Mouse (Mus musculus): ENCODE data around the gene Olfr152.

- TF ChIP-seq HCFC1 (IDR thresholded peaks at IDR 0.05; ENCODE audit: borderline replicate concordance, insufficient read depth, low read length) (no peak), CHD2 (IDR thresholded peaks at IDR 0.05; ENCODE audit: low read depth, low read length) (no peak), ZC3H11A (IDR thresholded peaks at IDR 0.05; ENCODE audit: borderline replicate concordance, low read depth, low read length) (no peak), ZNF384 (IDR thresholded peaks at IDR 0.05; ENCODE audit: low read depth, low read length) (no peak), MAFK (IDR thresholded peaks at IDR 0.05; ENCODE audit: insufficient read depth, low read depth, low read length) (no peak)
Observed at GRCm38 (mm10) chr2:87779183-87779582, at the start of gene Olfr152.
